Mouse (Mus musculus) limb, embryonic 11.5 days (tissue): ENCODE measurements at regions not wholly inside any gene's neighbourhood (a gene's known extent, or its start where the extent isn't known, plus 50 kb on each side); places are given as distances from the start of the nearest gene placed in this dataset.

Experiments used
- ATAC-seq: fragments of 200-750 bp; cut with Nextera tagmentation; 2 replicates; pipeline ENCODE4 v1.8.0; 2017; ENCODE audit warnings: low read depth; ENCODE audit not compliant: insufficient number of reproducible peaks, low FRiP score, low TSS enrichment
- DNase-seq: peaks from one replicate; pipeline ENCODE4 v3.0.0-alpha.2; 2015; ENCODE audit warnings: low spot score
- H3K27ac ChIP-seq: fragments of 300-500 bp; sonication (generic); replicated peaks from 2 replicates; pipeline ENCODE4 v1.5.1; 2014; ENCODE audit warnings: low read depth, mild to moderate bottlenecking, low read length
- H3K27me3 ChIP-seq: fragments of 300-500 bp; sonication (generic); 2 replicates; pipeline ENCODE4 v1.6.1; 2014; ENCODE audit warnings: mild to moderate bottlenecking, low read length, mixed read lengths; ENCODE audit not compliant: control insufficient read depth, insufficient read depth
- H3K36me3 ChIP-seq: fragments of 300-500 bp; sonication (generic); 2 replicates; pipeline ENCODE4 v1.6.1; 2014; ENCODE audit warnings: mild to moderate bottlenecking, low read length, moderate library complexity, mixed read lengths; ENCODE audit not compliant: control insufficient read depth, insufficient read depth
- H3K4me1 ChIP-seq: fragments of 300-500 bp; sonication (generic); 2 replicates; pipeline ENCODE4 v1.6.1; 2014; ENCODE audit warnings: low read length, mixed read lengths; ENCODE audit not compliant: control insufficient read depth, insufficient read depth
- H3K4me2 ChIP-seq: fragments of 300-500 bp; sonication (generic); 2 replicates; pipeline ENCODE4 v1.6.1; 2014; ENCODE audit warnings: low read depth, mild to moderate bottlenecking, moderate library complexity; ENCODE audit not compliant: severe bottlenecking
- H3K4me3 ChIP-seq: fragments of 300-500 bp; sonication (generic); 2 replicates; pipeline ENCODE4 v1.5.1; 2014; ENCODE audit warnings: low read depth, low read length
- H3K9ac ChIP-seq: fragments of 300-500 bp; sonication (generic); 2 replicates; pipeline ENCODE4 v1.6.1; 2014; ENCODE audit warnings: mild to moderate bottlenecking, low read length
- H3K9me3 ChIP-seq: fragments of 300-500 bp; sonication (generic); 2 replicates; pipeline ENCODE4 v1.6.1; 2016; ENCODE audit warnings: low read length; ENCODE audit not compliant: control insufficient read depth
- WGBS: fragments of 180-500 bp; shearing (Covaris S2); extraction: QIAGEN DNeasy Blood & Tissue Kit; methylation state at CpG from one replicate; pipeline ENCODE4 v1.1.7; 2014; 5-methylcytosine and 5-hydroxymethylcytosine counted together

GRCm38 (mm10) chr7:95926119-95927039, 244.7 kb upstream of the Tenm4 start:
- Histone ChIP-seq H3K9me3 (no peaks in the 10 kb centered on the region), H3K9ac (no peak overlapping the region), H3K27me3 (no peaks in the 10 kb centered on the region), H3K4me3 (no peak overlapping the region), H3K4me1 (no peaks in the 10 kb centered on the region), H3K4me2 (no peak overlapping the region), H3K36me3 (no peaks in the 10 kb centered on the region), H3K27ac (no peak overlapping the region)
- DNase-seq = no peak
- no peak for ATAC-seq
- 74% methylated on average over 6 of the region's 6 CpGs for WGBS

DNA sequence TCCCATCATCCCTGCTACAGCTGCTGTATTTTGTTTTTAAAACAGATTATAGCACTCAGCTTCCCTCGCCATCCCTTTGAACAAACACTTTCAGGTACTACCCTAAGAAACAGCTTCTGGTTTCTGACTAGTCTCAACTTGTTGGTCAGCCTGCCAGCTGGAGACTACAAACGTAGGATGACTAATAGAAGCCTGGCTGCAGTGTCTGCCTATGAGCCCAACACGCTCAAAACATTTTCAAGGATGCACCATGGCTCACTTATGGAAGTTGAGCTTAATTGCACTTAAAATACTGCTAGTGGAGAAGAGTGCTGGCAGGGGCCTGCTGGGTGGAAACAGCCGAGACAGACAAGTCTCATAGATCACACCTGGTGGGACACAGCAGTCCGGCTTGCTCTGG, 234.4 kb upstream of the Tenm4 start:
- Histone ChIP-seq H3K4me1 (no peaks in the 10 kb centered on the region), H3K9ac (no peak overlapping the region), H3K9me3 (no peaks in the 10 kb centered on the region), H3K4me2 (no peak overlapping the region), H3K4me3 (no peak overlapping the region), H3K27ac (no peak overlapping the region), H3K27me3 (no peaks in the 10 kb centered on the region), H3K36me3 (no peaks in the 10 kb centered on the region)
- ATAC-seq = no peak
- DNase-seq = no peak
- WGBS = 78% methylated on average over 5 of the region's 5 CpGs

DNA sequence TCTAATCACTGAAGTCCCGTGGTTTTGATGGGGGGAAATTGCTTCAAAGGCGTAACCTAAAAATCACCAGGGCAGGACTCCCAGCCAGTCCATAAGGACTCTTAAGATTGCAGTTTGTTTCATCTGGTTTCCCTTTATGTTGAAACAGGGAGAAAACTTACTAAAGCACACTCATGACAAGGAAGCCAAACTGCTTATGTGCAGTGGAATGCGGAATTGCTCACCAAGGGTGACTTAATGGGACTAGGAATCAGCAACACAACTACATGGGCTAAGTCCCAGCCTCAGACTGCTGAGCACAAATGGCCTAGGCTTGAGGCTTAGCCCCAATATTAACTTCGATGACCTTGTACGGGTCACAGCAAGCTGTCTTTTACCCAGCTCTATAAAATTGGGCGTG, 227.6 kb upstream of the Tenm4 start:
- no peaks in the 10 kb centered on the region for H3K36me3 ChIP-seq
- DNase-seq (no peak), ATAC-seq (no peak)
- no peak overlapping the region for H3K27ac ChIP-seq
- H3K4me2 ChIP-seq = no peak overlapping the region
- no peaks in the 10 kb centered on the region for H3K4me1 ChIP-seq
- no peaks in the 10 kb centered on the region for H3K27me3 ChIP-seq
- no peaks in the 10 kb centered on the region for H3K9me3 ChIP-seq
- no peak overlapping the region for H3K4me3 ChIP-seq
- WGBS = 88% methylated on average over 6 of the region's 6 CpGs
- no peak overlapping the region for H3K9ac ChIP-seq

DNA sequence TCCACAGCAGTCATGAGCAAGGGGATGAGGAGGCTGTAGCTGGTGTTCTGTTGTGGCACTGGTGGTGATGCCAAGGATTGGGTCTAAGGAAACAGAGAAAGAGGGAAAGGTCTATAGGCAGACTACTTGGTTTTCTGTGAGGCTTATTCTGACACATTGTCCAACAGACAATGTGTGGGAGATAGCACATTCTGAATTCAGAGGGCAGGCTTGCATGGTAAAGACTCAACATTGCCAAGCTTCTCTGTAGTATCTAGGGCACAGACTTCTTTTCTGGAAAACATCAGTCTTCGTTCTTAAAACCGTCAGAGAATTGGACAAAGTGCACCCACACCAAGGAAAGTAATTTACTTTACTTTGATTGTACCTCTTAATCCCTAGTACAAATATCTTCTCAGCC, 218.7 kb upstream of the Tenm4 start:
- no peak overlapping the region for H3K4me3 ChIP-seq
- H3K4me1 ChIP-seq = no peaks in the 10 kb centered on the region
- H3K36me3 ChIP-seq = no peaks in the 10 kb centered on the region
- 93% methylated on average over 2 of the region's 2 CpGs for WGBS
- H3K4me2 ChIP-seq = no peak overlapping the region
- no peak overlapping the region for H3K9ac ChIP-seq
- ATAC-seq = no peak
- no peak for DNase-seq
- no peaks in the 10 kb centered on the region for H3K27me3 ChIP-seq
- no peak overlapping the region for H3K27ac ChIP-seq
- H3K9me3 ChIP-seq = no peaks in the 10 kb centered on the region

DNA sequence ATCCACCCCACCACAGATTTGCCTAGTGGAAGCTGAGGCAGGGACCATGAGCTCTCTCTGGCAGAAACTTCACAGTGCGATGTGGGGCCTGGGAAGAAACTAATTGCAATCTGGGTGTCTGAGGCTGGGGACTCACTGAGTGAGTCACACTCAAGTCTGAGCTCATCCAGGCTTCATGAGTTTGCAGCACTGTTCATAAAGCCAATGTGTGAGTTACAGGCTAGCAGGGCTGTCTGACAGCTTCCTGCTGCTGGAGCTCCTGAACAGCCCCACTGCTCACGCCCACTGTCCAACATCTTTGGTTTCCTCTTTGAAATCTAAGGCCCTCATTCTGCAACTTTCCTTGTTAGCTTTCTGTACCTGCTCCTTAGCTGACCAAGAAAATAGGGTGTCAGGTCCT, 216.5 kb upstream of the Tenm4 start:
- no peak overlapping the region for H3K4me3 ChIP-seq
- no peak overlapping the region for H3K4me2 ChIP-seq
- no peaks in the 10 kb centered on the region for H3K27me3 ChIP-seq
- no peak for ATAC-seq
- 88% methylated on average over 2 of the region's 2 CpGs for WGBS
- no peak for DNase-seq
- no peak overlapping the region for H3K27ac ChIP-seq
- no peaks in the 10 kb centered on the region for H3K4me1 ChIP-seq
- H3K36me3 ChIP-seq = no peaks in the 10 kb centered on the region
- H3K9ac ChIP-seq = no peak overlapping the region
- no peaks in the 10 kb centered on the region for H3K9me3 ChIP-seq

- Histone ChIP-seq H3K36me3 (no peaks in the 10 kb centered on the region), H3K27me3 (no peaks in the 10 kb centered on the region), H3K27ac (no peak overlapping the region), H3K4me2 (no peak overlapping the region), H3K4me1 (no peaks in the 10 kb centered on the region), H3K9ac (no peak overlapping the region), H3K4me3 (no peak overlapping the region), H3K9me3 (no peaks in the 10 kb centered on the region)
- DNase-seq = no peak
- 80% methylated on average over 2 of the region's 2 CpGs for WGBS
- no peak for ATAC-seq
Measured at GRCm38 (mm10) chr7:95955119-95955518, 215.9 kb upstream of the Tenm4 start.

- WGBS = 66% methylated on average over 4 of the region's 4 CpGs
- H3K27me3 ChIP-seq = no peaks in the 10 kb centered on the region
Measured at GRCm38 (mm10) chr7:95959068-95959467, 212.0 kb upstream of the Tenm4 start.

GRCm38 (mm10) chr7:95971863-95972262, 199.2 kb upstream of the Tenm4 start:
- no peak for ATAC-seq
- no peak for DNase-seq

More at GRCm38 (mm10) chr7:95959068-95959467, 212.0 kb upstream of the Tenm4 start:
- no peak overlapping the region for H3K27ac ChIP-seq
- DNase-seq = no peak
- H3K4me3 ChIP-seq = no peak overlapping the region
- no peaks in the 10 kb centered on the region for H3K4me1 ChIP-seq
- no peaks in the 10 kb centered on the region for H3K9me3 ChIP-seq
- H3K9ac ChIP-seq = no peak overlapping the region
- no peak overlapping the region for H3K4me2 ChIP-seq
- no peak for ATAC-seq
- no peaks in the 10 kb centered on the region for H3K36me3 ChIP-seq

GRCm38 (mm10) chr7:95974085-95974484, 197.0 kb upstream of the Tenm4 start:
- Histone ChIP-seq H3K4me2 (no peak overlapping the region), H3K4me1 (no peaks in the 10 kb centered on the region), H3K9ac (no peak overlapping the region), H3K9me3 (no peaks in the 10 kb centered on the region), H3K27me3 (no peaks in the 10 kb centered on the region), H3K4me3 (no peak overlapping the region), H3K27ac (no peak overlapping the region), H3K36me3 (no peaks in the 10 kb centered on the region)
- WGBS = 81% methylated on average over 2 of the region's 2 CpGs
- DNase-seq (no peak), ATAC-seq (no peak)

More at GRCm38 (mm10) chr7:95971863-95972262, 199.2 kb upstream of the Tenm4 start:
- H3K36me3 ChIP-seq = no peaks in the 10 kb centered on the region
- no peak overlapping the region for H3K4me2 ChIP-seq
- H3K27me3 ChIP-seq = no peaks in the 10 kb centered on the region
- WGBS = 85% methylated on average over 7 of the region's 7 CpGs
- no peak overlapping the region for H3K27ac ChIP-seq
- no peaks in the 10 kb centered on the region for H3K4me1 ChIP-seq
- H3K4me3 ChIP-seq = no peak overlapping the region
- H3K9ac ChIP-seq = no peak overlapping the region
- H3K9me3 ChIP-seq = no peaks in the 10 kb centered on the region
